In genomic region chr9:48735466-48736312, GRCm38 (mm10) we compare ENCODE assay signal across 13 mouse cellular contexts.
DNase-seq lines count a peak whose midpoint lies in the region; ATAC-seq and TF ChIP-seq lines count a peak whose summit lies in the region.
"Had no signal": no experiment of that assay in that cellular context is flagged by ENCODE, and none has a peak within 500 bp of the region (broad histone marks: within the 10 kb centered on the region; RNA-seq: fewer than 3 reads in every experiment).

No protein-coding gene starts in this region.

- H3K4me3 ChIP-seq in heart, embryonic 10.5 days: no peak overlapping the region
- H3K4me3 ChIP-seq in midbrain, embryonic 10.5 days: no peak overlapping the region
- H3K4me3 ChIP-seq in midbrain, embryonic 11.5 days (ENCODE audit: low read depth, low read length): no peak overlapping the region
- H3K4me3 ChIP-seq in hindbrain, embryonic 14.5 days (replicated peaks; ENCODE audit: low read length): no peak overlapping the region
- H3K4me3 ChIP-seq in small intestine, adult 2 months (ENCODE audit: low read depth, low read length): no peak overlapping the region
- H3K4me3 ChIP-seq: embryonic facial prominence, embryonic 13.5 days; heart, embryonic 13.5 days; limb, embryonic 12.5 days had no signal

- no peak overlapping the region for H3K4me2 ChIP-seq in midbrain, embryonic 11.5 days
- peak overlapping the region; percentile 28; the same call in 1 of the 2 replicates for H3K4me2 ChIP-seq in hindbrain, embryonic 14.5 days (replicated peaks)
- H3K4me2 ChIP-seq: heart, embryonic 13.5 days; limb, embryonic 12.5 days had no signal

- H3K27ac ChIP-seq in heart, embryonic 10.5 days: 0 out of 2 replicates have a peak overlapping the region, but pooled peaks have one; percentile 24
- H3K27ac ChIP-seq in midbrain, embryonic 10.5 days (replicated peaks): peak overlapping the region; percentile 55
- H3K27ac ChIP-seq in midbrain, embryonic 11.5 days (ENCODE audit: low read depth, low read length): no peak overlapping the region
- H3K27ac ChIP-seq in hindbrain, embryonic 14.5 days: peak overlapping the region; percentile 80
- peak overlapping the region; percentile 71 for H3K27ac ChIP-seq in small intestine, adult 2 months (ENCODE audit: insufficient read depth, low read depth, low read length)
- H3K27ac ChIP-seq: heart, embryonic 13.5 days; limb, embryonic 12.5 days had no signal

- H3K9ac ChIP-seq in midbrain, embryonic 11.5 days (ENCODE audit: low read length): no peak overlapping the region
- H3K9ac ChIP-seq in hindbrain, embryonic 14.5 days: peak overlapping the region; percentile 42
- H3K9ac ChIP-seq: embryonic facial prominence, embryonic 13.5 days; heart, embryonic 13.5 days; limb, embryonic 12.5 days had no signal

- no peak for TF ChIP-seq POLR2A in small intestine, adult 2 months (IDR thresholded peaks at IDR 0.05; ENCODE audit: low read depth, low read length)

- peaks cover 37% of the 10 kb centered on the region for H3K4me1 ChIP-seq in heart, embryonic 10.5 days
- peaks cover 99% of the 10 kb centered on the region for H3K4me1 ChIP-seq in midbrain, embryonic 10.5 days
- H3K4me1 ChIP-seq in midbrain, embryonic 11.5 days (ENCODE audit: control insufficient read depth, insufficient read depth, low read length): peaks cover 40% of the 10 kb centered on the region
- peaks cover 76% of the 10 kb centered on the region for H3K4me1 ChIP-seq in hindbrain, embryonic 14.5 days (replicated peaks; ENCODE audit: control insufficient read depth, insufficient read depth, low read length)
- peaks cover 20% of the 10 kb centered on the region for H3K4me1 ChIP-seq in small intestine, adult 2 months (ENCODE audit: control insufficient read depth, insufficient read depth, insufficient read length, low read length)

- no peaks in the 10 kb centered on the region for H3K9me3 ChIP-seq in heart, embryonic 10.5 days
- H3K9me3 ChIP-seq in midbrain, embryonic 10.5 days (replicated peaks): no peaks in the 10 kb centered on the region
- no peaks in the 10 kb centered on the region for H3K9me3 ChIP-seq in midbrain, embryonic 11.5 days (ENCODE audit: control insufficient read depth, low read length)
- no peaks in the 10 kb centered on the region for H3K9me3 ChIP-seq in hindbrain, embryonic 14.5 days (ENCODE audit: control insufficient read depth, low read length)
- H3K9me3 ChIP-seq: embryonic facial prominence, embryonic 13.5 days; heart, embryonic 13.5 days; limb, embryonic 12.5 days had no signal

- H3K36me3 ChIP-seq in heart, embryonic 10.5 days: no peaks in the 10 kb centered on the region
- H3K36me3 ChIP-seq in midbrain, embryonic 10.5 days: no peaks in the 10 kb centered on the region
- no peaks in the 10 kb centered on the region for H3K36me3 ChIP-seq in midbrain, embryonic 11.5 days (ENCODE audit: control insufficient read depth, insufficient read depth, low read length)
- no peaks in the 10 kb centered on the region for H3K36me3 ChIP-seq in hindbrain, embryonic 14.5 days (replicated peaks; ENCODE audit: control insufficient read depth, insufficient read depth)
- no peaks in the 10 kb centered on the region for H3K36me3 ChIP-seq in small intestine, adult 2 months (ENCODE audit: control insufficient read depth, insufficient read depth, low read length)
- H3K36me3 ChIP-seq: embryonic facial prominence, embryonic 13.5 days; heart, embryonic 13.5 days; limb, embryonic 12.5 days had no signal

- peaks cover 12% of the 10 kb centered on the region; the same call in 1 of the 2 replicates for H3K27me3 ChIP-seq in heart, embryonic 10.5 days (ENCODE audit: insufficient read depth, poor library complexity, severe bottlenecking)
- H3K27me3 ChIP-seq in midbrain, embryonic 10.5 days (ENCODE audit: low read depth, poor library complexity, severe bottlenecking): no peaks in the 10 kb centered on the region
- H3K27me3 ChIP-seq in midbrain, embryonic 11.5 days (ENCODE audit: control insufficient read depth, insufficient read depth, low read length): no peaks in the 10 kb centered on the region
- H3K27me3 ChIP-seq in hindbrain, embryonic 14.5 days (ENCODE audit: control insufficient read depth, insufficient read depth, low read length): no peaks in the 10 kb centered on the region
- H3K27me3 ChIP-seq in small intestine, adult 2 months (ENCODE audit: control insufficient read depth, insufficient read depth, low read length): no peaks in the 10 kb centered on the region

- ATAC-seq in midbrain, embryonic 11.5 days (ENCODE audit: low FRiP score): no peak
- ATAC-seq in hindbrain, embryonic 14.5 days (ENCODE audit: low FRiP score): no peak
- ATAC-seq in granulocyte monocyte progenitor cell, adult 5-6 weeks (replicated peaks; ENCODE audit: poor library complexity, severe bottlenecking): no peak
- ATAC-seq: CD4-positive, CD25-positive, alpha-beta regulatory T cell, adult 4 months had no signal

- 52% methylated on average over 12 of the region's 12 CpGs for WGBS in heart, embryonic 10.5 days
- 66% methylated on average over 12 of the region's 12 CpGs for WGBS in midbrain, embryonic 10.5 days
- WGBS in midbrain, embryonic 11.5 days: 59% methylated on average over 12 of the region's 12 CpGs
- 42% methylated on average over 12 of the region's 12 CpGs for WGBS in hindbrain, embryonic 14.5 days
- 78% methylated on average over 12 of the region's 12 CpGs for WGBS in small intestine, adult 2 months

- DNase-seq in heart, embryonic 10.5 days (ENCODE audit: low spot score): no peak
- no peak for DNase-seq in heart, postnatal 4 days
- DNase-seq in midbrain, embryonic 10.5 days (ENCODE audit: low spot score): no peak
- DNase-seq in midbrain, embryonic 11.5 days (ENCODE audit: low spot score, missing footprints): no peak
- DNase-seq in hindbrain, embryonic 14.5 days (ENCODE audit: low spot score): no peak
- no peak for DNase-seq in adrenal gland, postnatal 4 days (ENCODE audit: low spot score in 2 of 2)
- DNase-seq: thymus, postnatal 25 days had no signal

- no peak for TF ChIP-seq CTCF in small intestine, adult 2 months (IDR thresholded peaks at IDR 0.05; ENCODE audit: extremely low read depth, insufficient read length, insufficient replicate concordance, low read depth, low read length)
